Mouse (Mus musculus) thymus, postnatal 0 days (tissue): Measurements from ENCODE around the gene Gnl3. TPM values are rescaled to one million over a fixed set of nuclear protein-coding genes. Genes with fewer than 3 reads are reported as not detected.
A peak's percentile ranks its signal among the peaks of the same experiment; 100 is the strongest.

Experiments used
- DNase-seq: peaks from one replicate; pipeline ENCODE4 v3.0.0-alpha.2; 2015; ENCODE audit warnings: low spot score
- polyA plus RNA-seq: library from polyadenylated mRNA; unstranded; fragments of >200 nt; fragmentation: Nextera tagmentation; extraction: Ambion mirVana; gene quantifications from 2 replicates; pipeline ENCODE4 v1.2.1, GENCODE M21; 2015

Gene Gnl3
- polyA plus RNA-seq, result 141 and 143 TPM in 2 replicates

GRCm38 (mm10) chr14:31018860-31019291, at the start of gene Gnl3, which contains the start of gene Pbrm1:
Gene Gnl3 (minus strand): TSS chr14:31019152.
Gene Pbrm1 (plus strand): TSS chr14:31019138.
- peak; percentile 96 for DNase-seq

GRCm38 (mm10) chr14:31062277-31062676, 43.3 kb upstream of the Gnl3 start:
- peak; percentile 11 for DNase-seq

GRCm38 (mm10) chr14:31045817-31046216, 26.9 kb upstream of the Gnl3 start:
- no peak for DNase-seq

GRCm38 (mm10) chr14:31045296-31045695, 26.3 kb upstream of the Gnl3 start:
- no peak for DNase-seq

GRCm38 (mm10) chr14:31025785-31026184, 6.8 kb upstream of the Gnl3 start:
- no peak for DNase-seq

GRCm38 (mm10) chr14:31022579-31022978, 3.6 kb upstream of the Gnl3 start:
- DNase-seq, result no peak

- peak; percentile 91 for DNase-seq
Measured at GRCm38 (mm10) chr14:31019331-31020205, 616 bp upstream of the Gnl3 start.

GRCm38 (mm10) chr14:31017854-31018253, 1.1 kb downstream of the Gnl3 start:
- peak; percentile 57 for DNase-seq

- no peak for DNase-seq
Measured at GRCm38 (mm10) chr14:31016063-31016462, 2.9 kb downstream of the Gnl3 start.

- DNase-seq, result no peak
Measured at GRCm38 (mm10) chr14:31013928-31014327, 5.0 kb downstream of the Gnl3 start.

GRCm38 (mm10) chr14:31011588-31011987, 7.4 kb downstream of the Gnl3 start:
- DNase-seq, result no peak

- DNase-seq, result no peak
Measured at GRCm38 (mm10) chr14:31006779-31007178, 12.2 kb downstream of the Gnl3 start.

- DNase-seq, result no peak
Measured at GRCm38 (mm10) chr14:31004527-31004926, 14.4 kb downstream of the Gnl3 start.

- peak; percentile 82 for DNase-seq
Measured at GRCm38 (mm10) chr14:31001307-31002205, 17.4 kb downstream of the Gnl3 start, which contains the start of the genes Glt8d1 and Spcs1. Gene Glt8d1 (plus strand): TSS chr14:31001400. Gene Spcs1 (minus strand): TSS chr14:31001672.

- DNase-seq, result no peak
Measured at GRCm38 (mm10) chr14:31000816-31001306, 18.1 kb downstream of the Gnl3 start.

GRCm38 (mm10) chr14:31000356-31000755, 18.6 kb downstream of the Gnl3 start:
- DNase-seq, result no peak

GRCm38 (mm10) chr14:30996417-30996816, 22.5 kb downstream of the Gnl3 start:
- no peak for DNase-seq

GRCm38 (mm10) chr14:30976222-30976621, 42.7 kb downstream of the Gnl3 start:
- DNase-seq, result no peak

- no peak for DNase-seq
Measured at GRCm38 (mm10) chr14:30974204-30974603, 44.7 kb downstream of the Gnl3 start.
